Mouse (Mus musculus): ENCODE data around the gene Fabp6. TPM values are rescaled to one million over a fixed set of nuclear protein-coding genes. Genes with fewer than 3 reads are reported as not detected.

The Fabp6 gene
- polyA plus RNA-seq, 1 experiment from 2014 or later, result not detected

- ATAC-seq (ENCODE audit: low FRiP score), result no peak
- Histone ChIP-seq H3K4me1 (peaks cover 24% of the 10 kb centered on the region), H3K27ac (no peak overlapping the region), H3K36me3 (no peaks in the 10 kb centered on the region), H3K4me2 (replicated peaks) (no peak overlapping the region), H3K9me3 (replicated peaks) (no peaks in the 10 kb centered on the region), H3K27me3 (no peaks in the 10 kb centered on the region), H3K4me3 (no peak overlapping the region), H3K9ac (no peak overlapping the region)
- 85% methylated on average over 5 of the region's 5 CpGs for WGBS
Measured at GRCm38 (mm10) chr11:43621769-43622168, 20.4 kb upstream of the Fabp6 start.

DNA sequence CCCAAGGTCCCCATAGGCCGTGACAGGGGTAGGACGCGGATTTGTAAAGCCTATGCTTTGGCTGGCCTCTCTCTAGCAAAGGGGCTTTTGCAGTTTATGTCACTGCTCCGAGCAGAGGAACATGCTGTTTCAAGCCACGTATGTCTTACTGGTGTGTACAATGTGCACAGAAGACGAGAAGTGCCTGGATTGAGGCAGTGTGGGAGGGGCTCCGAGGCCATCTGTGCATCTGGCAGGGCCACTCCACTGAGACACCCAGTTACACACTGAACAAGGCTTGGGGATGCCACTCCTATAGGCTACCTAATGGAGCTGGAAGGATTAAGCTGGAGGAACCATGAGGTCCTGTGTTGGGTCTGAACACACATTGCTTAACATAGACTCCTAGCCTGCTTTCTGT, 17.1 kb upstream of the Fabp6 start:
- peak; percentile 69; the same call in 1 of the 2 replicates for ATAC-seq (ENCODE audit: low FRiP score)

DNA sequence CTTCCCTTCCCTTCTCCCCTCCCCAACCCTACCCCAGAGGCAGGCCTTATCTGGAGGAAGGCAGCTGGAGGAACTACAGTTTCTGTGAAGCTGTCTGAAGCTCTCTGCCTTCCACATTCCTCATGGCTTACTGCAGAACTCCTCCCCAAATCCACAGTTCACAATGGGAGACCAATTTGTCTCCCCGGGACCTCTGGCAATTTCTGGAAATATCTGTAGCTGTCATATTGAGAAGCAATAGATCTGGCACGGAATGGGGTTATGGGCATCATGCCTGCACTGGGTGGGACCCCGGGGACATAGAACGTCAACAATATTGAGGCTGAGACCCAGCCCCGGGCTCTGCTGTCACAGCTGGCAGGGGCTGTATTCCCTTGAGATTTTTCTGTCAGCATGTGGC, 16.6 kb upstream of the Fabp6 start:
- Histone ChIP-seq H3K27ac (peak overlapping the region; percentile 46; the same call in 1 of the 2 replicates), H3K4me2 (replicated peaks) (no peak overlapping the region), H3K36me3 (no peaks in the 10 kb centered on the region), H3K4me3 (no peak overlapping the region), H3K27me3 (no peaks in the 10 kb centered on the region), H3K9me3 (replicated peaks) (no peaks in the 10 kb centered on the region), H3K9ac (no peak overlapping the region), H3K4me1 (peaks cover 19% of the 10 kb centered on the region)
- ATAC-seq (ENCODE audit: low FRiP score), result peak; percentile 59
- 35% methylated on average over 5 of the region's 5 CpGs for WGBS

More for the DNA sequence above, 17.1 kb upstream of the Fabp6 start:
- 49% methylated on average over 7 of the region's 7 CpGs for WGBS
- Histone ChIP-seq H3K9me3 (replicated peaks) (no peaks in the 10 kb centered on the region), H3K27me3 (no peaks in the 10 kb centered on the region), H3K4me2 (replicated peaks) (no peak overlapping the region), H3K36me3 (no peaks in the 10 kb centered on the region), H3K27ac (peak overlapping the region; percentile 40; the same call in 1 of the 2 replicates), H3K4me1 (peaks cover 16% of the 10 kb centered on the region), H3K4me3 (no peak overlapping the region), H3K9ac (no peak overlapping the region)

DNA sequence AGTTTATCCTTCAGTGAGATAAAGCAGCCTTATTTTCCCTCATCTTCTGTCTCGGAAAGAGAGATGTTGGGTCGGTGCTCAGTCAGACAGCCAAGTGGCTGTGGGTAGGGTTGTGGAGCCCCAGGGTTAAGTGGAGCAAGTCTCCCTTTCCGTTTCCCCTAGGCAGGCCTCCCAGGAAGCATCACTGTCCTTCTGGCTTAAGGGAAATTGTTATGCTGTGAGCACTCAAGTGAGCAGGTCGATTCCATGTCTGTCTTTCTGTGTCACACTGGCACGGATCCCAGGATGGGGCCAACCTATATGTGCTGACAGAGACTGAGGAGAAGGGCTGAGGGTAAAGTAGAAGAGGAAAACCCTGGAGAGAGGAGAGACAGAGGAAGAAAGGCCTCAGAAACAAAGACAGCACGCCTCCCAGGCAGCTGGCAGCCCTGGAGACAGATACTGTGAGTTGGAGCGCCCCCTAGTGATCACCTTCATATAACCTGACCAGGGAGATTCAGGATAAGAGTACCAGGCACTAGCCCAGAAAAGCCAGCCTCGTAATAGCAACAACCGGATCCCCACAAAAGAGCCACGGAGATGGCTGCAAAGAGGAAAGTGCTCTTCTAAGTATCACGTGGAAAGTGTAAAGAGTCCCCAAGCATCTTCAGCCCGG, 11.6 kb upstream of the Fabp6 start:
- WGBS, result 24% methylated on average over 12 of the region's 12 CpGs
- Histone ChIP-seq H3K4me1 (peaks cover 10% of the 10 kb centered on the region), H3K36me3 (no peaks in the 10 kb centered on the region), H3K27me3 (no peaks in the 10 kb centered on the region), H3K4me3 (no peak overlapping the region), H3K4me2 (replicated peaks) (no peak overlapping the region), H3K9ac (no peak overlapping the region), H3K27ac (peak overlapping the region; percentile 63), H3K9me3 (replicated peaks) (no peaks in the 10 kb centered on the region)
- peak; percentile 83 for ATAC-seq (ENCODE audit: low FRiP score)

- Histone ChIP-seq H3K27ac (no peak overlapping the region), H3K4me1 (0 out of 2 replicates have a peak, but pooled peaks cover 3% of the 10 kb centered on the region), H3K9me3 (replicated peaks) (no peaks in the 10 kb centered on the region), H3K9ac (no peak overlapping the region), H3K4me3 (no peak overlapping the region), H3K36me3 (no peaks in the 10 kb centered on the region), H3K4me2 (replicated peaks) (no peak overlapping the region), H3K27me3 (no peaks in the 10 kb centered on the region)
- WGBS, result 86% methylated on average over 5 of the region's 5 CpGs
- ATAC-seq (ENCODE audit: low FRiP score), result no peak
Measured at GRCm38 (mm10) chr11:43610662-43611033, 9.3 kb upstream of the Fabp6 start.

- H3K9me3 ChIP-seq (replicated peaks), result no peaks in the 10 kb centered on the region
- H3K4me1 ChIP-seq, result 0 out of 2 replicates have a peak, but pooled peaks cover 3% of the 10 kb centered on the region
- ATAC-seq (ENCODE audit: low FRiP score), result no peak
- no peak overlapping the region for H3K4me3 ChIP-seq
- H3K9ac ChIP-seq, result no peak overlapping the region
- H3K27me3 ChIP-seq, result no peaks in the 10 kb centered on the region
- no peak overlapping the region for H3K27ac ChIP-seq
- no peak overlapping the region for H3K4me2 ChIP-seq (replicated peaks)
- 76% methylated on average over 10 of the region's 10 CpGs for WGBS
- H3K36me3 ChIP-seq, result no peaks in the 10 kb centered on the region
Measured at GRCm38 (mm10) chr11:43610006-43610661, 8.8 kb upstream of the Fabp6 start.

DNA sequence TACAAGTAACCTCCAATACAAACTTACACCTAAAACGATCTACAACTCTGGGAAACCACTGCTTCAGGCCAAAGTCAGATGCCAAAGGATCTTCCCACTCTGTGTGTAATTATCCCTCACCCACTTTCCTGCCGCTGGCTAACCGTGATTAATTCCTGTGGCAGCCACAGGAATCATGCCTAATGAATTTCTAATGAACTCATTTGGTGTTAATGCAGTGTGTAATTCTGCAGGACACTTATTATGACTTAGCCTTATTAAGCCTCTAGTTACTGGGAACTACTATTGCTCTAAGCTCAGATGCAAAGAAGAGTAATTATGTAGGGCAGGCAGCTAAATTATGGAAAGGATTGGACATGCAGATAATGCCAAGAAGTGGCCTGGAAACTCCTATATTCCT, 7.1 kb upstream of the Fabp6 start:
- H3K27me3 ChIP-seq, result no peaks in the 10 kb centered on the region
- H3K4me2 ChIP-seq (replicated peaks), result no peak overlapping the region
- H3K9ac ChIP-seq, result no peak overlapping the region
- H3K4me1 ChIP-seq, result 0 out of 2 replicates have a peak, but pooled peaks cover 3% of the 10 kb centered on the region
- H3K9me3 ChIP-seq (replicated peaks), result no peaks in the 10 kb centered on the region
- no peaks in the 10 kb centered on the region for H3K36me3 ChIP-seq
- 69% methylated on average over 3 of the region's 3 CpGs for WGBS
- no peak for ATAC-seq (ENCODE audit: low FRiP score)
- no peak overlapping the region for H3K4me3 ChIP-seq
- peak overlapping the region; percentile 23; the same call in 1 of the 2 replicates for H3K27ac ChIP-seq

DNA sequence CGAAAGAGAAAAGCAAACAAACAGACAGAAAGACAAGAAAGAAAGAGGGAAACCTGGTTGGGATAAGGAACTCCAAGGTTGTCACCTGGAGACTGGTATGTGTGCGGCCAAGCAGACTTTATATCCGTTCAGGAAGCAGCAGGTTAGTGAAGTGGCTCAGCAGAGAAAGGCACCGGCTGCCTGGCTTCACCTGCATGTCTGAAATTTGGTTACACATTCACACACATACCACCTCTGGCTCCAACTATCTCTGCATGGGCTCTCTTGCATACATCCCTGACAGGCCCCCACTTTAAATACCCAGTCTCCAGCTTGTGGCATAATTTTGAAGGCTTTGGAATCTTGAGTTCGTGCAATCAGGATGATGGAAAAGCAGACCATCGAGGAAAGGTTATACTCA, 4.5 kb upstream of the Fabp6 start:
- Histone ChIP-seq H3K9ac (no peak overlapping the region), H3K4me1 (no peaks in the 10 kb centered on the region), H3K4me2 (replicated peaks) (no peak overlapping the region), H3K27ac (no peak overlapping the region), H3K4me3 (no peak overlapping the region), H3K36me3 (no peaks in the 10 kb centered on the region), H3K27me3 (no peaks in the 10 kb centered on the region), H3K9me3 (replicated peaks) (no peaks in the 10 kb centered on the region)
- 85% methylated on average over 6 of the region's 6 CpGs for WGBS
- no peak for ATAC-seq (ENCODE audit: low FRiP score)

DNA sequence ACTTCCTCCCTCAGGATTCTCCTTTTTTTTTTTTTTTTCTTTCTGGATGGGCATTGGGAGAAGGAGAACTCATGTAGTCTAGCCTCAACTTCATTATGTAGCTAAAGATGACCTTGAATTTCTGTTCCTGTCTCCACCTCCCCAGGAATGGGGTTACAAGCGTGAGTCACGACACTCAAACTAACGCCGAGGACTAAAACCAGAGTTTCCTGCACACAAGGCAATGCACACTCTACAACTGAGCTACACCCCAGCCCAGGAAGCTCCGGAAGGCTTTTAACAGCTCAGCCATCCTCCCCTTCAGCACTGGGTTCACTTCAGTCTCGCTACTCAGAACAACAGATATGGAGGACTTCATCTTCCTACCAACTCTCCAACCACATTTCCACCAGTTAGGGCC, 3.6 kb upstream of the Fabp6 start:
- Histone ChIP-seq H3K9me3 (replicated peaks) (no peaks in the 10 kb centered on the region), H3K36me3 (no peaks in the 10 kb centered on the region), H3K4me3 (no peak overlapping the region), H3K9ac (no peak overlapping the region), H3K27me3 (no peaks in the 10 kb centered on the region), H3K27ac (no peak overlapping the region), H3K4me1 (no peaks in the 10 kb centered on the region), H3K4me2 (replicated peaks) (no peak overlapping the region)
- ATAC-seq (ENCODE audit: low FRiP score), result no peak
- WGBS, result 91% methylated on average over 6 of the region's 6 CpGs

- Histone ChIP-seq H3K9me3 (replicated peaks) (no peaks in the 10 kb centered on the region), H3K27ac (no peak overlapping the region), H3K27me3 (no peaks in the 10 kb centered on the region), H3K4me3 (no peak overlapping the region), H3K9ac (no peak overlapping the region), H3K4me1 (no peaks in the 10 kb centered on the region), H3K4me2 (replicated peaks) (no peak overlapping the region), H3K36me3 (no peaks in the 10 kb centered on the region)
- ATAC-seq (ENCODE audit: low FRiP score), result no peak
- 85% methylated on average over 2 of the region's 2 CpGs for WGBS
Measured at GRCm38 (mm10) chr11:43604207-43604606, 2.9 kb upstream of the Fabp6 start.

DNA sequence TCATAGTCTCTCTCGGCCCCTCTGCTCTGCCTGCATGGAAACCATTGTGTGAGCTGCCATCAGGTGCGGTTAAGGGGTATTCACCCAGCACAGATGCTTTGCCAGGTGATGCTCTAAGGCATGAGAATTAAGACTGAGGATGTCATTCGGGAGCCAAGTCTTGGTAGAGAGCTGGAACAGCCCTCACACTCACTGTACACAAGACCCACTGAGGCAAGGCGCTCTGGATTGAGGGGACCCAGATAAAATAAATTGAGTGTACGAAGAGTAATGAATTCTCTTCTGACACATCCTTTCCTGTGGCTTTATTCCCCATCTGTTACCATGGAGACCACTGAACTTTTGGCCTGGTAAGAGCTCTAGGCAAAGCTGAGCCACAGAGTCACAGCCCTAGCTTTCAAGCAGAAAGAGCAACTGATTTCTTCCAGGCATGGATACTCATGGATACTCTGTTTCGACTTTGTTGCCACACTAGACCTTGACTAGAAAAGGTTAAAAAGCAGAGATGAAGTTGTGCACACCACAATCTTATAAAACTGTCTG, 11.7 kb downstream of the Fabp6 start:
- peaks cover 31% of the 10 kb centered on the region for H3K36me3 ChIP-seq
- H3K9me3 ChIP-seq (replicated peaks), result no peaks in the 10 kb centered on the region
- ATAC-seq (ENCODE audit: low FRiP score), result peak; percentile 51; the same call in 1 of the 2 replicates
- WGBS, result 65% methylated on average over 6 of the region's 6 CpGs
- H3K27ac ChIP-seq, result peak overlapping the region; percentile 48; the same call in 1 of the 2 replicates
- peaks cover 8% of the 10 kb centered on the region; the same call in 1 of the 2 replicates for H3K4me1 ChIP-seq
- no peaks in the 10 kb centered on the region for H3K27me3 ChIP-seq
- no peak overlapping the region for H3K9ac ChIP-seq
- no peak overlapping the region for H3K4me3 ChIP-seq
- no peak overlapping the region for H3K4me2 ChIP-seq (replicated peaks)

- no peak within 1 kb of the TSS for H3K4me3 ChIP-seq
- 73% methylated on average over 7 of the region's 7 CpGs for WGBS
- 0 out of 2 replicates have a peak, but pooled peaks have one; percentile 29 for ATAC-seq (ENCODE audit: low FRiP score)
- H3K36me3 ChIP-seq, result peaks cover 47% of the 10 kb centered on the region
- no peaks in the 10 kb centered on the region for H3K9me3 ChIP-seq (replicated peaks)
- H3K27ac ChIP-seq, result no peak within 1 kb of the TSS
- H3K9ac ChIP-seq, result no peak within 1 kb of the TSS
- peaks cover 8% of the 10 kb centered on the region; the same call in 1 of the 2 replicates for H3K4me1 ChIP-seq
- H3K4me2 ChIP-seq (replicated peaks), result no peak within 1 kb of the TSS
- no peaks in the 10 kb centered on the region for H3K27me3 ChIP-seq
Measured at GRCm38 (mm10) chr11:43586324-43587090, 14.8 kb downstream of the Fabp6 start, which contains the start of gene 4933415A04Rik. 4933415A04Rik (plus strand) TSS chr11:43587040.
